Mouse (Mus musculus) adrenal gland, postnatal 10 days (tissue): Measurements from ENCODE around the gene P2ry6. TPM values are rescaled to one million over a fixed set of nuclear protein-coding genes. Genes with fewer than 3 reads are reported as not detected.

Experiments
- DNase-seq: peaks from one replicate; pipeline ENCODE4 v3.0.0; 2021; ENCODE audit warnings: mixed read lengths
- total RNA-seq, 2 experiments: library from RNA; stranded (reverse); gene quantifications; 2 replicates each; pipeline ENCODE4 v1.2.3; 2021

P2ry6 gene
- total RNA-seq, 2 experiments from 2014 or later = 3.8 to 4.2 TPM

DNA sequence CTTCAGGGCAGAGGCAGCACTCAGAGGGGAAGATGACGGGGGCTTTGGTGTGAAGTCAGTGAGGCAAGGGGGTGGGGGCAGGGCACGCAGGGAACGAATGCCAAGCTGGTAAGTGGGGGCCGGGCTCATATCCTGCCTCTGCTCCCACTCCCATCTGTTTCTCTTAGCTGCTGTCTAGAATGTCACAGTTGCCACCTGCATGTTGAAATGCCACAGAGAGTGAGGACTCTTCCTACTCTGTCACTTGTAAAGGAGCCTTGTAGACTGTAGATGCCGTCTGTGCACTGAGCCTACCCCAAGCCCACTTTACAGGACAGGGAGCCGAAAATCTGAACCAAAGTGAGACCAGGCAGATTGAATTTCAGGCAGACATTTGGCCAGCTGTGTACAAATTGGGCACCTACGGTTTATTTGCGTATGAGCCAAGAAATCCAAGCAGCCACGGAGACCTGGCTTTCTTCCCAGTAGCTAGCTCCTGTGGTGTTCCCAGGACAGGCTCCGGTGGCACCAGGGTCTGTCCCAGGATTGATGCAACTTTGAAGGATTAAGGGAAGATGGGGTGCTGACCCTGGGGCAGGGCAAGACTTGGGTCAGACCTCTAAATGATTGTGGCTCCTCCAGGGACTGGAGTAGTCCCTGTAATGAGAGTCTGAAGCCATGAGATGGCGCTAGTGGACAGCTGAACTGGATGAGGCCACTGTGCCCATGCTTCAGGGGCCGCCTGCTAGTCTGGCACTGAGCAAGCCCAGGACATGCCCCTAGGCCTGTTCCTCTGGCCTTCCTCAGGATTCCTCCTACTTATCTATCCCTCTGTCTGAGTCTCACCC lies 31.4 kb downstream of the P2ry6 start:
- DNase-seq = peak; percentile 77

DNA sequence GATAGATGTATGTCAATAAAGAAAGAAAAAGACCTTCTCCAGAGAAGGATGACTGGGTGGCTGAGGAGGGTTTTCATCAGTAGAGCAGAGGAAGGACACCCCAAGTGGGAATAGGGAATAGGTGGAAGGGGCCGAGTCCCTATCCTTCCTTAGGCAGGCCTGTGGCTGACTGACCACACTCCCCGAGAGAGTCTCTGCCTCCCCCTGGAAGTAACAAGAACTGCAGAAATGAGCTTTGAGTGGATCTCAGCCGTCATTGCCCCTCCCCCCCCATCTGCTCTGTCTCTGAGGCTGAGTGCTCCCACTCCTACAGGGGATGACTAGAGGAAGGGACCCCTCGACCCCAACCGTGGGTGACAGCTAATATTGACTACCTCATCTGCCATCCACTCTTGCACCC lies 33.3 kb downstream of the P2ry6 start:
- no peak for DNase-seq

DNA sequence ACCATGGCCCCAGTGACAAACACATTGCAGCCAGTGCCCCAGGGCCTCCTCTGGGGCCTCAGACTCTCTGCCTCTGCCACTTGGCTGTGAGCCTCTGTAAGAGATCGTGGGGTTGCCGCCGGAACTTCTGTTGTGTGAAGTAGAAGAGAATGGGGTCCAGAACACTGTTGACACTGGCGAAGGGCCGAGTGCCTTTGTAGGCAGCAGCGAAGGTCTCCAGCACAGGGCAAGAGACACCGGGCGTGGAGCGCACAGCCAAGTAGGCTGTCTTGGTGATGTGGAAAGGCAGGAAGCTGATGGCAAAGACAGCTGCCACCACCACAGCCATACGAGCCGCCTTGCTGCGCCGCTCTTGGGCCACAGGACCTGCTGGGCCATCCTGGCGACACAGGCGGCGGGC lies 36.3 kb downstream of the P2ry6 start:
- DNase-seq = no peak

DNA sequence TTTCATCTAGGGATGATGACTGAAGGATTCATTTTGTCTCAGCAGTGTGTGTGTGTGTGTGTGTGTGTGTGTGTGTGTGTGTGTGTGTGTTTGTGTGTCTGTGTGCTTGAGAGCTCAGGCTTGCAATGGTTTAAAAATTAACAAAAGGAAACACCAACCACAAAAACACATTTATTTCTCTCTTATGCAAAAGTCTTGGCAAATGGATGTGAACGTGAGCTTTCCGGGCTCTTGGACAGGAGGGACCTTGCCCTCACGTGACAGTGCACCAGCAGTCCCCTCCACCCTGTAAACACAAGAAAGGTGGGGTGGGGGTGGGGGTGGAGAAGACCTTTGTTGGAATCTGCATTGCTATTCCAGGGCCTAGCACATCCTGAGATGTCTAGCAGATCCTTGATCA lies 37.0 kb downstream of the P2ry6 start:
- DNase-seq = no peak

DNA sequence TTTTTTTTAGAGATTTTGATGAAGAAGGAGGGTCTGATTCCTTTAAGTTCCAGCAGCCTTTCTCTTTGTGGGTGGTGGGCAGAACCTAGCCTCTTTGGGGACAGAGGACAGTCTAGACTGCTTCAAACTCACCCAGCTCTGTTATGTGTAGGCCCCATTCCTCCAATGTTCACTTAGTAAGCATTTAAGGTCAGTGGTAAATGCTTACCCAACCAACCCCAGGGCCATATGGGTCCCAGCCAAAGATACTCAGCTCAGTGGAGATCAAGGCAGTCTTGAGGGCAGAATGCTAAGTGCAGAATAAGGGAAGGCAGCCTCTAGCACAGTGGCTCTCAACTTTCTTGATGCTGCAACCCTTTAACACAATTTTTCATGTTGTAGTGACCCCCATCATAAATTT lies 40.9 kb downstream of the P2ry6 start:
- no peak for DNase-seq

DNA sequence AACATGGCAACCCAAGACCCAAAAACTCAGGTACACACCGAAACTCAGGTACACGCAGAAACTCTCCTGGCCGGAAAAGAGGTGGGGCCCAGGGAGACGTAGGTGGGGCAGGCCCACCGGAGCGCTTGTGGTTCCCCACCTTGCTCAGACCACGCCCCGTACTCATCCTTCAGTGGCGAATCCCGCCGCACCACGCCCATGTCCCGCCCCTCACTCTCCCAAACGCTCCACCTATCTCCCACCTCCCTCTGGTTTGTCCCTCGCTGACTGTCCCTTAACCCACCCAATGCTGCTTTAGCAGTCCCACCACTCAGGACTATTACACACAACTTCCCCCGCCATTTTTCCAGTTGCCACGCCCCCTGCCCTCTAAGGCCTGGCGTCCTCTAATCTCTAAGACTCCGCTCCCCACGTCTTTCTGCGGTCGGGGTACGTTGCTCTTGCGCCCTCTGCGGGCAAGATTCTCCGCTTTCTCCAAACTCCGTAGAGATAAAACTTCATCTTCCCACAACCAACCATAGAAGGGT lies 41.9 kb downstream of the P2ry6 start:
- DNase-seq = peak; percentile 89

DNA sequence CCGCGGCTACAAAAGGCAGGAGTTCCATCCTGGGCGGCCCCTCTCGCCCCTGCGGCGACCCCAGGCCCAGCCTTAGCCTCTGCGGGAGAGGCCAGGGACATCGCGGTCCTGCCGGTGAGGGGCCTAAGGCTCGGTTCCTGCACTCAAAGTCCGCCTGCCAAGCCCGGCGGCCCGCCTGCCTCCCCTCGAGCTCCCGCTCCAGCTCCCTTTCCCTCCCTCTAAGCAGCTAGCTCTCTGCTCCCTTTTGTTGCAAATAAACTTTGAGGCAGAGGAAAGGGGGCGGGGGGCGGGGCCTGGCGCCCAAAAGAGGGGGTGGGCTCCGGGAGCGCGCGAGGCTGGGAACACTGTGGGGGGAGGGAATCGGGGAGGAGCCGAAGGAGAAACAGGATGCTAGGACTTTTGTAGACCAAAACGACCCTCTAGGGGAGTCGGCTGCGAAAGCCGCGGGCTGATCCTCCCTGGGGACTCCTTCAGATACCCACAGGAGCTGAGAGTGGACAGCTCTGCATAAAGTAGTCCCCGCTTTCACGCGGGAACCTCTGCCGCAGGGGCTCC lies 42.4 kb downstream of the P2ry6 start, which contains the start of gene Arhgef17:
Arhgef17 (minus strand) TSS at position 182 of the 555 bp plus-strand sequence.
- DNase-seq = peak; percentile 81

DNA sequence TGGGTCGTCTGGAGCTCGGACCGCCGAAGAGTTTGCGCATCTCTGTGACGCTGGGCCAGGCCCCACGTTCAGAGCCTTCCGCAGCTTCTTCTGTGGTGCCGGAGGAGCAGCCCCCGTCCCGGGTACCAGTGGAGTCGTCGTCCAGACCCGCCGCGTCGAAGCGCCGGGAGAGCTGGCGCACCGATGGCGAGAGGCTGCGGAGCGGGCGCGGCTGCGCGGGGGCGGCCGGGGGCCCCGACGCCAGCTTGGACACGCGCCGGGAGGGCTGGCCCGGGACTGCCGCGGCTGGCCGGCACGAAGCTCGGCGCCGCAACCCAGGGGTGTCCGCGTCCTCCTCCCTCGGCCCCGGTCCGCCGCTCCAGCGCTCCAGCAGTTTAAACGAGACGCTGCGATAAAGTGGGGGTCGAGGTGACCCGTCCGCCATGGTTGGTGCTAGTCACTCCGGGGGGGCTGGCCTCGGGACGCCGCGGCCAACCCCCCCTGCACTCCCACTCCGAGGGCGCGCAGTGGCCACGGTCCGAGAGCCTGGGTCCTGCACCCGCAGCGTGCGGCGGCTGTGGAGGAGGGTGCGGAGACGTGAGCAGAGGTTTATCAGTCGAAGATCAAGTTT lies 43.0 kb downstream of the P2ry6 start:
- no peak for DNase-seq

DNA sequence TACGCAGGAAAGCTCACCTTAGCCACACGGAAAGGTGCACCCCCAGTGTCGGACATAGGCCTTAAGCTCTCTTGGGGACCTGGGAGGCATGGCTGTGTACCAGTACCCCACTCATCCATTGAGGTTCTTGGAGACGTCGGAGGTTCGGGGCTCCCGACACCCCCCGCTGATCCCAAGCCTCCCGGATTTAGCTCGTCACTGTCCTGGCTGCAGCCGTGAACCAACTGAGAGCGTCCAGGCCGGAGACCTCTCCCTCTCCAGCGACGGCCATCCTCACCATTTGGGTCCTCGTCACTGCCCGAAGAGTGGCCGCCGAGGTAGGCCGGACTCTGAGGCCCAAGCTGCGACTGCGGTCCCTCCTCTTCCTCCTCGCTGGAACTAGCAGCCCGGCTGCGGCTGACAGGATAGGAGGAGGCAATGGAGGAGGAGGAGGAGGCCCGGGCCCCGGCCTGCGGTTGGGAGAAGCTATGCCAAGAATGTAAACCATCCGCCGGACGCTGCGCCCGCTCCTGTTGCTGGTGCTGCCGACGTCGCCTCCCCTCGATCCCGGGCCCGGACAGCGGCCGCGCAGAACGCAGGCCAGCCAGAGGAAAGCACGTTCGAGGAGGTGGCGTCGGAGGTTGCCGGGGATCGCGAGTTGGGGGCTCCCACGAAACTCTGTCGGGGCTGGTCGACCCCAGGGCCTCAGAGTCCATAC lies 43.7 kb downstream of the P2ry6 start:
- DNase-seq = peak; percentile 68

DNA sequence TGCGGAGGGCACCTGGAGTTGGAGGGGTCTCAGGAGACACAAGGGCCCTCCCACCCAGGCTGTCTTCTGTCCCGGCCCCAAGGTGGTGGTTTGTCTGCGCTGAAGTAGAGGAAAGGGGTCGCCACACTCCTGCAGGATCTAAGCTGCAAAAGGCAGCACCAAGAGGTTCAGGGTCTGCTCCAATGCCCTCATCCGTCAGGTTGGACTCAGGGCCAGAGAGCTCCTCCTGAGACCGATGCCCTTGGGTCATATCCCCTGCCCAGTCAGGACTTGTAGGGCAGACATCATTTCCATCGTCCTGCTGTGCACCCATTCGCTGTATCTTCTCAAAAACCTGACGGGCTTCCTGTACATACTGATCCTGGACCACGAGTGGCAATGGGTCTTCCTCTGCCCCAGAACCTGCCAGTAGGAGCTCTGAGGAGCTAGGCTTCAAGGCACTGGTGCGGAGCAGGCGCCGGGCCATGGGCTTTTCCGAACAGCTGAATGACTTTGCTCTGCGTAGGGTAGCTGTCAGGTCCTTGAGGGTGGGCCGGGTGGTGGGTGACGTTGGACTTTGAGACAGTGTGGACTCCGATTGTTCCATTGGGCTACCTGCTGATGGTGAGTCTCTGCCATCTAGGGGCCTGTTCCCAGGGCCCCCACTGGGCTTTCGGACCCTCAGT lies 44.7 kb downstream of the P2ry6 start:
- DNase-seq = no peak

DNA sequence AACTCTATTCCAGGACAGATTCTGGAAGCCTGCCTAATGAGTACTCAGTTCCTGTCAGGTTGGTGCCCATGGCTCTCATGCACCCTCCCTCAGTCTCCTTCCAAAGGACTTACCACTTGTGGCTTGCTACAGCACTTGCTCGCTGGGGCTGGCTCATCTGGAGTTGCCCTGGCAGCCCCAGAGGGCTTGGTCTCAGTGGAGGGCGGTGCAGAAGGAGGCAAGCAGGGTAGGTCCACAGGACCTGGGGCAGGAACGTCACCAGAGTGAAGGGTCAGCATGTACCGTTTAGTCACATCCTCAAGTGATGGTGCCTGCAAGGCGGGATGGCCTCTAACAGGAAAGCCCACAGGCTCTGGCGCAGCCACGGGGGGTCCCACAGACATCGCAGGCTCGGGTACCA lies 46.0 kb downstream of the P2ry6 start:
- DNase-seq = no peak

DNA sequence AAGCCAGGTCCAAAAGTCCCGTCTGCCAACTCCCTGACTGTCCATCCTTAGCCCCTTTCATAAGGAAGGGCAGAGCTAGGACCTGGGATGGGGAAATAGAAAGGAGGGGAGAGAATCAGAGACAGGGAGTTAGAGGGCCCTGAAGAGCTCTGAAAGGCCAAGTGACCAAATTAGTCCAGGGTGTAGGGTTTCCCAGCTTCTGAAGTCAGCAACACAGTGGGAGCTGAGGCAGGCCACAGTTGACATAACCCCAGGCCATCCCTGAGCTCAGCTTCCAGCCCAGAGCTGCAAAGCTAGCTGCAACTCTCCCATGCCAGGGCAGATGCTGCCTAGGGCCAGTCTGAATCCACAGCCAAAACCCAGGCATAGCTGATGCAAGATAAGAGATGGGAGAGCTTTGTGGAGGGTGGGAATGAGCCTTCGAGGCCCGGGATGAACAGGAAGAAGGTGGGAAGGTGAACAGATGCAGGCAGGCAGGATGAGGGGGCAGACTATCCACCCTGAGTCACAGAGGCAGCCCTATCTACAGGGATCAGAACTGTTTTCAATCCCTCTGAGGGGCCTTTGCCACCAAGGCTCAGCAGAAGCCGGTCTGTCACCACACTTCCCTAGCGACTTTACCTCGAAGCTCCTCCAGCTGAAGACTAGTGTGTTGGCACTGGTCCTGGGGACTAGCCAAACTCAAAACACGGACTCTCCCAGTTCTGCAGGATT lies 47.0 kb downstream of the P2ry6 start:
- DNase-seq = no peak

DNA sequence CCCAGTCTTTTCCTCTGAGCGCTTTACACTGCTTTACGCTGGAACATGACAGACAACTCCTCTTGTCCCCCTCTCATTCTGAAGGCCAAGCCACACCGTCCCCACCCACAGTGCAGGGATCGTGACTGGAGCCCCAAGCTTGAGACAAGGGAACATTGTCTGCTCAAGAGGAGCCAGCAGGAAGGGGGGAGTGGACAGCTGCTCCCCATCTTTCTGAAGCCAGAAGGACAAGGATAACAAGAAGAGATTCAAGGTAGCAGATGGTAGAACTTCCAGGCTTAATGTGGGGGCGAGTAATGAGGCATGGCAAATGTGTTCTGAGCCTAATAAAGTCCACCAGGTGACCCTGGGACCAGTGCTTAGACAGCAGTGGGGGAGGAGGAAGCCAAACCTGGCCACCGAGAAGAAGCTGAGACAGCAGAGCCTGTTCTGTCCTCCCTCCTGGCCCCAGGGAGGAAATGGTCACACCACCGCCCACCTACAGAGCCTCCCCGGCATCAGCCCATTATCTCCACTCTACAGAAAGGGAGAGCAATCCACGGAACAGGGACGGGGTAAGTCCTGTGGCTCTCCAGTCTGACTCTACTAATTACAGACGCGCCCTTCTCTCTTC lies 48.0 kb downstream of the P2ry6 start:
- DNase-seq = no peak

DNA sequence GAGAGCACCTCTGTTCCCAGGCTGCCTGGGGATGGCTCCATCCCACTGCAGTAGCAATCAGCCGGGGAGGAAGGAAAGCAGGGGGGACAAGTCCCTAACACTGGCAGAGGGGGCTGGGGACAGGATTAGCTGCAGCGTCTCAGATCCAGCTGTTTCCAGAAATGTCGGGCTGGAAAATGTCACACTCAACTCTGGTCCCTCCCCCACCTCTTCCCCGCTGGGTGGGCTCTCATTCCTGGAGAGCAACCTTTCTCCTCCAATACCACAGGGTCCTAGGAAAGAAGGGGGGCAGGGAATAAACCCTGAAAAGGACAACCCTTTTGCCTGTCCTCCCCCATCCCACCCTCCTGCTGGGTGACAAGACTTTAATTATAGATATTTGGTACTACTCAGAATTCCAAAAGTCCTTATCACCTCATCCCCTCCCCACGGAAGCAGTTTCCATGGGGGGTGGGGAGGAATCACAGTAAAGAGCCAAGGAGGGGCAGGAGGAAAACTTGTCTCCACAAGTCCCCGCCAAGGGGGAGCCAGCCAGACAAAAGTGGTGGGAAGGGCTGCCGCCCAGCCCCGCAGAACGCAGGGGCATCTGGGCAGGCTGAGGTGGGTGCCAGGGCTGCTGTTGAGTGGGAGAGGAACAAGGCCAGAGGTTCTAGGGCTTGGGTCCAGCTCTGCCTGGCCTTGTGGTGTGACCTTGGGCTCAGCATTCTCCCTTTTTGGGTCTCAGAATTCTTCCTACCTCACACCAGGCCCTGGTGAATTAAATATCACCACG lies 49.6 kb downstream of the P2ry6 start:
- peak; percentile 60 for DNase-seq

DNA sequence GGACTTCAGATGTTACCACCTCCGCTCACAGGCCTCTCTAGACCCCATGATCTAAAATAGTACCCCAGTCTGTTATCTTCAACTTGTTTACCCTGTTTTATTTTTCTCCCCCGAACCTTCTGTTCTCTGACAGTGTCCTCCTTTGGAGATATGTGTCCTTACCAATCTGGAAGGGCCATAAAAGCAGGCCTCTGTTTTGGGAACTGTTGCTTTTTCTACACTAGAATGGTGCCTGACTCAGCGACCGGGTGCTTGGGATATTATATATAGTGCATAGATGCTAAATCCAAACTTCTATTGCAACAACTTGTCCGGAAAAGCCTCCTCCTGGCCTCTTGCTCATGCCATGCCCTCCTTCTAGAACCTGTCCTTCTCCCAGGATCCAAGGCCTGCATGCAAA lies 50.2 kb downstream of the P2ry6 start:
- DNase-seq = no peak

DNA sequence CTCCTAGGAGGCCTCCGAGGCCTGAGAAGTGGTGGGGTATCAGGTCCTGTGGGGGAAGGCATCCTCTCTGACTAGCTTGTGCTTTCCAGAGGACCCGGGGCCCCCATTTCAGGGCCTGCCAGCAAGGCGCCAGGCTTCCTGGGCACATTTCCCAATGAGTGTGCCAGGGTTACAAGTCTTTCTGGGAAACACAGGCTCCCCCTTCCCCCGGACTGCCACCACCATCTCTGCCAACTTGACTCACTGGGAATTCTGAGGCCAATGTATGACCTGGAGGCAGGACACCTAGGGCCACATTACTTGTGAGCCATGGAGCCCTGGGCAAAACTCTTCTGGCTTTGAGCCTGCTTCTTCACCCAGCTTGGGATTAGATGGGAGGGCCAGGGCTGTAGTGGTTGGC lies 51.5 kb downstream of the P2ry6 start:
- peak; percentile 75 for DNase-seq

DNA sequence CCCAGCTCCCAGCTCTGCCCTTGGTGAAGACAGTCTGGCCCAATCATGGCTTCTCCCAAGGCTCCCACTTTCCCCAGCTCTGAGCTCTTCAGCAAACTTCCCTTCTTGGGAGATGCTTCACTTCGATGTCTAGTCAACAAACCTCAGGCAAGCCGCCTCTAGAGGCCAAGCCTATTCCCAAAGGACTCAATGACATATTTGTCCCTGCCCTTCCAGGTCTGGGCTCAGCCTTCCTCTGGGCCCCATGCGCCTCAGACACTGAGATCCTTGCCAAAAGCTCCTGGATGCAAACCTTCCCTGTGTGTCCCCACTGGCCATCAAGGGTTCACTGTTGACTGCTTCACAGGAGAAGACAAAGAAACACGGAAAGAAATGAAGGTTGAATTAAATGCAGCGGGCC lies 53.2 kb downstream of the P2ry6 start:
- no peak for DNase-seq

DNA sequence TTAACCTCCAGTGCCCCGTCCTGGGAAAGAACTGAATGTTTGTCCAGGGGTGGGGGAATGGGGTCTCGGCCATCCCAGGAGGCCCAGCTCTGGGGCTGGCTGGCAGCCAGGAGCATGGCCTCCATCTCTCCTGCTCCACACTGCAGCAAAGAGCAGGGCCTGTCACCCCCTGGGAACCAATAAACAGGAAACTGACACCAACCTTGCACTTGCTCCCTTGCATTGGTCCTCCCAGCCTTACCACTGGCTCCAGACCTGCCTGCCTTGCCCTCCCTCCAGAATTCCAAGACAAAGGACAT lies 54.7 kb downstream of the P2ry6 start:
- no peak for DNase-seq

DNA sequence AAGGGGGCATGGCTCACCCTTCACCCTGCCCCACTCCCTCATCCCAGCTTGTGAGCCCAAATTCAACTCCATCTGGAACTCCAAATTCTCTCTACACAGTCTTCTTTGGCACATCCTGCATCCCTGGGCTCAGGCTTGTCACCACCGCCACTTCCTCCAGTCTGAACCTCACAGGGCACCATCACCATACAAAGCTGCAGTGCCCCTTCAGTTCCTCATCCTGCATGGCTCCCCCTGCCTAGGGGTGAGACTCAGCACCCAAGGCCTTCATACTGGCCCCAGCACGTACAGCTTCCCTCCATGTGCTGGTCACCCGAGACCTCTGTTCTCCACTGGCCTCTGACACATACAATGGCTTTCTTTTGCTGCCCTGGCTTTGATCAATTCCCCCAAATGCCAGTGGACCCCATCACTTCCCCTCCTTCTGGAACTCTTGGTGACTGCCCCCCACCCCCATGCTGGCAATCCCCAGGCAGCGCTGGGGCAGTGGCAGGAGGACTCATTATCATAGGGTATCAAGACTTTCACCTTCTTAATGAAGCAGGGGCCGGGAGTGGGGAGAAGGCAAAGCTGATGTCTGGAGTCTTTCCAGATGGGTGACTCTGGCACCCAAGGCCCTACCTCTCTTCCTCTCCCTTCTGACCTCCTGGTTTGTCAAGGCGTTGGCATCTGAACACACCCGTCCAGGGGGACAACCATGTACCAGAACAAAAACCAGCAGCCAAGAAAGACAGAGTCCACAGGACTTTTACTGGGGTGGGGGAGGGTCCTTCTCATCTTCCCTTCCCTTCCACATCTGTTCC lies 55.2 kb downstream of the P2ry6 start:
- DNase-seq = no peak

DNA sequence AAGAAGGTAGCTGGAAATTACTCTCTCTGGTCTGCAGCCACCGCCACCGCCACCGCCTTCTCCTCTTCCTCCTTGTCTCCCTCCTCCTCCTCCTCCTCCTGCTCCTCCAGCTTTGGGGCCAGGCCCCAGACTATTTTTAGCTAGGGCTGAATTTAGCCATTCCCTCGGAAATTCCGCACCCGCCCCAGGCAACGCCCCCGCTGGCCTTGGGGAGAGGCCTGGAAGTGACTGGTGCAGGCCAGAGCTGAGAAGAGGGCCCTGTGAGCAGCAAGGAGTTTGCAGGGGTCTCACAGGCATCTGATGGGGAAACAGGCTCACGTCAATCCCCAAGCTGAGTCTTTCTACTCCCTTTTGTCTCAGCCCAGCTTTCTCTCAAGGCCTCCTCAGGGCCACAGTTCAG lies 56.3 kb downstream of the P2ry6 start:
- DNase-seq = peak; percentile 80
